Mouse (Mus musculus): ENCODE results near the gene Laptm4a. TPM values are rescaled to one million over a fixed set of nuclear protein-coding genes. Genes with fewer than 3 reads are reported as not detected.
"Not testable (repeated sequence)": the region's sequence is repeated elsewhere in the genome, so short reads cannot be mapped to it uniquely, and the experiment has no call there.

The Laptm4a gene
- total RNA-seq, 1 experiment from 2014 or later, result 115 TPM

DNA sequence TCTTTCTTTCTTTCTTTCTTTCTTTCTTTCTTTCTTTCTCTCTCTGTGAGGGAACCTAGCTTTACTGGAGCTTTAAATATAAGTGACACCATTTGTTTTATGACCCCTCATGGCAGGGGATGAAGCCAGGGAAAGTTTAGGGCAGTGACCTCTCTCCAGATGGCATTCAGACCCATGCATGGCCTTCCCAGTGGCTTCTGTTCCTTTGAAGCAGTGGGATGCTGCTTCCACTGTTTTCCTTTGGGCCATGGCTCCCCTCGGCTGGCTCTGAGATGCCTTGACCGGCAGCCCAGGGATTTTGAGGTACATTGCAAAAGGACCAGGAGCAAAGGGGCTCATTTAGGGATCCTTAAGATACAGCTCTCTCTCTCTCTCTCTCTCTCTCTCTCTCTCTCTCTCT is 19.5 kb upstream of the Laptm4a start:
- ATAC-seq (replicated peaks; ENCODE audit: low read depth, poor library complexity, severe bottlenecking), result no peak

DNA sequence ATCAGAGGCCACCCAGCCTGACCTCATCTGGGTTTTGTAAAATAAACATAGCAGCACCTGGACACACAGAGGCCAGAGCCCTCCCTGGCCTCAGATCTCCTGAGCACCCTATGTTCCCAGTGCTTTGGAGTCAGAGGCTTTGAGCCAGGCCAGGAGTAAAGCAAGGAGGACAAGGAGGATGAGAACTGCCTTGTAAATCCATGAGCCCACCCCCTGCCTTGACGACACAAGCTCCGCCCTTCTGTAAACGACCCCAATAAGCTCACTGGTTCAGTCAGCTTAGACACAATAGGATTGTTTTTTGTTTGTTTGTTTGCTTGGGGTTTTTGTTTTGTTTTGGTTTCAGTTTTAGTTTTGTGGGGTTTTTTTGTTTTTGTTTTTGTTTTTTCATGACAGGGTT is 19.0 kb upstream of the Laptm4a start:
- ATAC-seq (replicated peaks; ENCODE audit: low read depth, poor library complexity, severe bottlenecking), result no peak

DNA sequence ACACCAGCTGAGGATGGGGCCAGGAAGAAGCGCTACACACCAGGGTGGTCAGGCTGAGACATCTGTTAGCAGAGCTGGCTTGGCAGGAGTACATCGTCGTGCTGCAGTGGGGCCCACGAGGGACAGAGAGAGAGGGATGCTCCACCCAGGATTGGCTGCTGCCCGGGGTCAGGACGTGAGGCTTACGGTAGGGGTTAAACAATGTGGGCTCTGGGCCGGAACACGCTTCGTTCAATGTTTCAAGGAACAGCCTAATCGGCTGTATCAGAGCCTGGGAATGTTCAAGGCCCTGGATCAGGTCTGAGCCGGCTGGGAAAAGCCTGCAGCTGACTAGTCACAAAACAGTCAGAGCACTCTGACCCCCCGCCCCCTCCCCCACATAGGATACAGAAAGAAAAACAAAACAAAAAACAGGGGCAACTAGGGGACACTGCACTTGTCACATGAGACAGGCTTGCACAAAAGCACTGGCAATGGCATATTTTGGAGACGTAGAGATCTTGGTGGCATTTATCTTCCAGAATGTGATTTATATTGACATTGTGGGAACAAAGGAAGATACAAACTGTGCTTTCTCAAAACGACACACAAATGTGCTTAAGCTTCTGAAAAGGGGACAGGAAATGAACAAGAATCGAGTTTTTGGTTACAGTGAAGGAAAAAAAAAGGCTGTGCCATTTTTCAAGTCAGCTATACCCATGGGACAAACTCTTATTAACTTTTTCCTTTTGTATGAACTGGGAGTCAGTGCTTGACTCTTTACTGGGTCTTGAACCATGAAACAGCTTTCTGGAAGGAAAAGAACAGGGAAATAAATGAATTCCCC is 8.4 kb upstream of the Laptm4a start:
- ATAC-seq (replicated peaks; ENCODE audit: low read depth, poor library complexity, severe bottlenecking), result no peak

DNA sequence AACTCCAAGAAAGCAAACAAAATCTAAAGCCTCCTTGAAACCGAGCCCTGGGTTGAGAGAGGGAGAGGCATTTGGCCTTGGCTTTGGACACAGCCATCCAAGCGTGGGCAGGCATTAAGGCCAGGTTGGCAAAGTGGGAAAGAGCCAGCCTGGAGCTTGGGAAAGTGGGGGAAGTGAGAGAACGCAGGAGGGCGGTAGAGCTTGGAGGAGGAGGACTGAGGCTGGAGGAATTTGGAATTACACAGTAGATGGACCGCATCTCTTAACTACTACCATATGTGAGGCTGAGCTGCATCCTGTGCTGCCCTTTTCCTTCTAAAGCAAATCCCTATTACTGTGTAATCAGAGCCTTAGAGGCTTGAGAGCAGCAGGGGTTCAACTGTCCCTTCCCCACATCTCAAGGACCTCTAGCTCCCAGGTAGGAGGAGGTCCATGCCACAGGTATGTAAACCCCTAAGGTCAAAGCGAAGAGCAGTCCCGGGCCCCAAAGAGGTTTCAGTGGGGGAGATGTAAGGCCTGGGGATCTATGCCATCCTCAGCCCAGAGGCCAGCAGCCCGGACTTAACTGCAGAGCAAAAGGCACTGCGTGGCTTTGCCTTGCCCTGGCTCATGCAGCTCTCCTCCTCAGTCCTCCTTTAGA is 7.6 kb upstream of the Laptm4a start:
- no peak for ATAC-seq (replicated peaks; ENCODE audit: low read depth, poor library complexity, severe bottlenecking)

DNA sequence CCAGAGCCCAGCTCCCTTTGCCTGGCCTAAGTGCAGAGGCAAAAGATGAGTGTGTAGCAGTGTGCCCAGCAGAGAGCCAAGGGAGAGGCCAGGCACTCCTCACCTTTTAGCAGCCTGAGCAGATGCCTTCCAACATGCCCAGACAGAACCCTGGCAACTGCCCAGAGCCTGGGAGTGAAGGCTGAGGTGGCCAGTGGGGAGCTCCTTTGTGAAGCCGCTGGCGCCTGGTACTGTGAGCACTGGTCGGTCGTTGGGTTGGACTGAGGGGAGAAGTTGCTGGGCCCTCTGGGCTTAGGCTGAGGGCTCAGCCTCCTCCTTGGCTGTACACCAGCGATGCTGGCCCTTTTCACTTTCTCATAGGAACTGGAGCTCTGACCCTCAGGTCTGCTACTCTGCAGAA is 5.1 kb upstream of the Laptm4a start:
- no peak for ATAC-seq (replicated peaks; ENCODE audit: low read depth, poor library complexity, severe bottlenecking)

DNA sequence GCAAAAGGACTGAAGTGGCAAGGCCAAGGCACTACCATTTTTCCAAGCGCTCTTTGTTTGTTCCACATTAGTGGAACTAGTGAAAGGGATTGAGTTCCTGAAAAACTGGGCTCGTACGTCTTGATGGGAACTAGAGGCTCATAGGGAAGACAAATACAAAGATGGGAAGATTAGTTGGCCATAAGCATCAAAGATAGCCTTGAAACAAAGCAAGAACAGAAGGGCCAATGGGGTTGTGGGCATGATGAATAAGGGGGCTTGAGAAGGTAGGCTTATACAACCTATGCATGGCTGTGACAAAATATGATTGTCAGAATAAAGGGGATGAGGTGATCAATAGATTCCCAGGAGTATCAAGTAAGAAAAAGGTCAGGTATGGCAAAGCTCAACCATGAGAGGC is 2.2 kb upstream of the Laptm4a start:
- ATAC-seq (replicated peaks; ENCODE audit: low read depth, poor library complexity, severe bottlenecking), result no peak

DNA sequence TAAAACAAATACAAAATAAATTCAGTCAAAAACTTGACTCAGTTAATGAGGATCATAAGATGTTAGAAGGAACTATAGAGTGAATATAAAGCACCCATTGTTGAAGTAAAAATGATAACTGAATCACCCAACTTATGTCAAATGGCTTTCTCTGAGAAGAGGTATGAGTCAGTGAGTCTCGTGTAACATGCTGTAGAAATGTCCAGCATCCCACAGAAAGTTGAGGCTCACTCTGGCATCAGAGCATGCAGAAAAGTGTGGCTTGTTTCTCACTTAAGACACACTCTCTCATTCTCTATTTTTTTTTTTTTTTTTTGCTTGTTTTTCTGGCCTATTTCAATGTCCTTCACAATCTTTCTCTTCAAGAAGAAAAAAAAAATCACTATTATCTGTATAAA is 469 bp upstream of the Laptm4a start:
- ATAC-seq (replicated peaks; ENCODE audit: low read depth, poor library complexity, severe bottlenecking), result no peak

DNA sequence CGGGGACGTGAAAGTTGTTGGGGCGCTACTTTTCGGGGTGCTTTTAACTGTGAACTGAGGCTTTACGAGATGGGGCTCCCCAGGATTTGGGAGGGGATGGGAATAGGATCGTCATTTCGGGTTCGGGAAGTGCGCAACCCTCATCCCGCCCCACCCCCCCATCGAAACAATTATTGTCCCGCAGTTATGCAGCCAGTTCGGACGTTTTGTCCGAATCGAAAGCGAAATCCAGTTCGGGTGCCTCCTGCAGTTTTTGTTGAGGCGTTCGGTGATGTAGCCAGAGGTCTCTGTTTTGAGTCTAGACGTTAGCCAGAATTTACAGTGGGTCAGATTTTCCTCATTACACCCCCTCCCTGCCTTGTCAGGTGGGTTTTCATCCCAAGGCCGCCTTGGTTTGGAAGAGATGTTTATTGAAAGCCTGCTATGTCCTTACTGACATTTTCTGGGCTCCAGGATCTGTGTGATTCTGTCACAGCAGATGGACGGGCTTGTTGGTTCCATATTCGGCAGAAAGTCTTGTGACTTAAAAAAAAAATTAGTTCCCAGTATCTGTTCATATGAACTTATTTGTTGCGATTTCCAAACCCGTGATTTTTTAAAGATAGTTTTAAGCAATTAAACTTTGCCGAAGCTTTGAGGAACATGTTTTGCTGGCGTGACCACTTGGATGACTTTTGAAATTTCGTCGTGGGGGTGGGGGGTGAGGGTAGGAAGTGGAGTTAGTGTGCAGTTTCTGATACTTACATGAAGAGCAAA is 1.1 kb downstream of the Laptm4a start:
- ATAC-seq (replicated peaks; ENCODE audit: low read depth, poor library complexity, severe bottlenecking), result no peak

DNA sequence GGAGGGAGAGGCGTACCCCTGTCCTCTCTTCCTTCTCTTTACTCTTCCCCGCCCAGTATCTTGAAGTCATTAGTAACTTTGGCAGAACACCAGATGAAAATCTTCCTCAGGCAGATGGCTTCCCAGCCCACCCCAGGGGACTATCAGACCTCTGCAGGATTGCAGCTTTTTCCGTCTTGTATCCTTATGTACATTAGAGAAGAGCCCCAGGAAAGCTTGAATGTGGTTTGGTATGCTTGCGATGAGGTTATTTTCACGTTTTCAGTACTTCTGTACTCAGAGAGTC is 1.6 kb downstream of the Laptm4a start:
- peak; percentile 57 for ATAC-seq (replicated peaks; ENCODE audit: low read depth, poor library complexity, severe bottlenecking)

DNA sequence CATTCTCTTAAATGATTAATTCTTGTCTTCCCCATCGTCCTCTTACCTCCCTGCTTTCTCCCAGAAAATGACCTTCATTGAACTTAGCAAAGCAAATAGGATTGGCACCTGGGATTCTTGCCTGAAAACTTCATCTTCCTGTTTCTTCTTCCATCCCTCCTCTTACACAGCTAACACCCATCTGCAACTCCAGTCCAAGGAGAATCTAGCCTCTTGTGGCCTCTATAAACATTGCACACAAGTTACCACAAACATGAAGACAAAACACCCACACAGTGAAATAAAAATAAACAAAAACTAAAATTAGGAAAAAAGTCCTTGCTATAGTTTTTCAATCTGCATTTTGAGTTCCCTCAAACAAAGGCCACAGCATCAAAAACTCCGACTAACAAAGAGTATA is 2.1 kb downstream of the Laptm4a start:
- ATAC-seq (replicated peaks; ENCODE audit: low read depth, poor library complexity, severe bottlenecking), result no peak

DNA sequence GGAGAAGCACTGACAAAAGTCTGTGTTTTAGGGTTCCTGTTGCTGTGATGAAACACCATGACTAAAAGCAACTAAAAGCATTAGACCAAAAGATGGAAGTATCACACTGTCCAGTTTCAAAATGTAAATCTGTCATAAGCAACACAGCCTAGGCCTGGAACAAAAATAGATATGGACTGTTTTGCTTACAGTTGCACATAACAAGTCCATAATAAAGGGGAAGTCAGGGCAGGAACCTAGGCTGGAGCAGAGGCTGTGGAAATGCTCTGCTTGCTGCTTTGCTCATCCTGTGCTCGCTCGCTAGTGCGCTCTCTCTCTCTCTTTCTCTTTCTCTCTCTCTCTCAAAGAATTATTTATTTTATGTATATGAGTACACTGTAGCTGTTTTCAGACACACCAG is 6.2 kb downstream of the Laptm4a start:
- peak; percentile 67 for ATAC-seq (replicated peaks; ENCODE audit: low read depth, poor library complexity, severe bottlenecking)

DNA sequence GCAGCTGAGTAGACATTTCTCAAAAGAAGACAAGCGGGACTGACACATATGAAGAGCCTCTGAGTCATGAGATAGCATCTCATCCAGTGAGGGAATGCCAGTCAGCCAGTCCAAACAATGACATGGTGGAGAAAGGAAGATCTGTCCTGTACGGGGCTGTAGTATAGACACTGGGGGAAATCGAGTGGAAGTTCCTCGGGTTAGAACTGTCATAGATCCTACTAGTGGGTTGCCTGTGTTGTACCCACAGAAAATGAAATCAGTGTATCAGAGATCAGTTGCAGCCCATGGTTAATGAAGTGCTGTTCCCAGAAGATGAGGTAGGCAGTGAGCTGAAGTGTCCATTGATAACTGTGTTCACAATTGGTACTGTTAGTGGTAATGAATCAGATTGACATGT is 7.3 kb downstream of the Laptm4a start:
- no peak for ATAC-seq (replicated peaks; ENCODE audit: low read depth, poor library complexity, severe bottlenecking)

DNA sequence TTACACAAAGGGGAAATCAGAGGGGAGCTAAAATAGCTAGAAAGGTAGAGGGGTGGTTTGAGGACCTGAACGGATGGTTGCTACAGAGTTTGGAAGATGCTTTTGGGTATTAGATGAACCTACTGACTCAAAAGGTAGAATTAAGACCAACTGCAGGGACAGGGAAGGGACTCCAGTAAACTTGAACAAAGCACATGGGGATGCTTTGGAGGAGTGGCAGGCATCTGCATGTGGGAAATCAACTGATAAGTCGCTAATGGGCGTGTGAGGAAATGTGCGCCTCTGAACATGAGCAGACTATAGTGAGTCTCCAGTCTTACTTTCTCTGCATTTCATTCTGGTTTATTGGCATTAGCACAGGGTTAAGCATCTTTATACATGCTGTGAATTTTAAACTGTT is 9.6 kb downstream of the Laptm4a start:
- no peak for ATAC-seq (replicated peaks; ENCODE audit: low read depth, poor library complexity, severe bottlenecking)

DNA sequence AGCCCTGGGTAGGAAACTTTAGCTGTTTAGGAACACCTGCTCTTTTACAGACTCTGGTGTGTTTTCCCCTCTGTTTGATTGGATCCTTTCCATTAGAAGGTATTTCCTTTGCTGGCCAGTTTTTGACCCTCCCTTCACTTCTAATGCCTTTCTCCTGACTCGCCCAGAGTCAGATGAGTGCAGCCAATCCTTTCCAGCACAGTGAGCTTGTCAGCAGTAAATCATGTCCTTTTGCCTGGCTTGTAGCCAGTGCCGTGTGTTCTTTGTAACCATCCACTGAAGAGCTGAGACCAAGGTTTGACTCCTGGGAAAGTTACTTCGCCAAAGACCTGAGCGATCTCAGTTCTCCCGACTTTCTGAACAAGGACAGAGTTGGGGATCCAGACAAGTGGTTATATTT is 13.9 kb downstream of the Laptm4a start:
- ATAC-seq (replicated peaks; ENCODE audit: low read depth, poor library complexity, severe bottlenecking), result no peak

DNA sequence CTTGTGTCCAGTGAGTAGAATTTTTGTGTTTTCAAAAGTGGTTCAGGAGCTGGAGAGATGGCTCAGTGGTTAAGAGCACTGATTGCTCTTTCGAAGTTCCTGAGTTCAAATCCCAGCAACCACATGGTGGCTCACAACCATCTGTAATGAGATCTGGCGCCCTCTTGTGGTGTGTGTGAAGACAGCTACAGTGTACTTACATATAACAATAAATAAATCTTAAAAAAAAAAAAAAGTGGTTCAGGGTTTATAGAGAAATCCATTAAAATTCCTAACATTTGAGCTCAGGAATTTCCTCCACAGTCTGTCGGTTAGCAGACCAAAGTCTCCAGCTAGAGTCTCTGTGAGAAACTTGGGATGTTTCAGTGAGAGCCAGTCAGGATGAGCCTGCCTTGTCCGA is 14.7 kb downstream of the Laptm4a start:
- not testable (repeated sequence) for ATAC-seq (replicated peaks; ENCODE audit: low read depth, poor library complexity, severe bottlenecking)

DNA sequence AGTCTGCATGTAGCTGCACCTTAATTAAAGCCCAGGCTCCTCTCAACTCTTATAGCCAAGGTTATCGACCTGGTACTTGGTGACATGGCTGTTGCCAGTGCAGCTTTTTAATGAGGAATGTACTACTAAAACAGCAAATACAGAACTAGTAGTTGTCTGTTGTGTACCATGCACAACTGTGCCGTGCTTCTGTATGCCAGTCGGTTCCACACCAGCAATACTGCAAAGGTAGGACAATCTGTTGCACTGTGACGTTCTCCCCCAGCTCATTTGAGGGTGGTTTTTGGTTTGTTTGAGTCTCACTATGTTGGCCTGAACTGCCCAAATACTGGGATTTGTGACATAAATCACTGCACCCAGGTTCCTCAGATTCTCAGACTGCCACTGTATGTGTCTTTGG is 18.0 kb downstream of the Laptm4a start:
- ATAC-seq (replicated peaks; ENCODE audit: low read depth, poor library complexity, severe bottlenecking), result no peak

DNA sequence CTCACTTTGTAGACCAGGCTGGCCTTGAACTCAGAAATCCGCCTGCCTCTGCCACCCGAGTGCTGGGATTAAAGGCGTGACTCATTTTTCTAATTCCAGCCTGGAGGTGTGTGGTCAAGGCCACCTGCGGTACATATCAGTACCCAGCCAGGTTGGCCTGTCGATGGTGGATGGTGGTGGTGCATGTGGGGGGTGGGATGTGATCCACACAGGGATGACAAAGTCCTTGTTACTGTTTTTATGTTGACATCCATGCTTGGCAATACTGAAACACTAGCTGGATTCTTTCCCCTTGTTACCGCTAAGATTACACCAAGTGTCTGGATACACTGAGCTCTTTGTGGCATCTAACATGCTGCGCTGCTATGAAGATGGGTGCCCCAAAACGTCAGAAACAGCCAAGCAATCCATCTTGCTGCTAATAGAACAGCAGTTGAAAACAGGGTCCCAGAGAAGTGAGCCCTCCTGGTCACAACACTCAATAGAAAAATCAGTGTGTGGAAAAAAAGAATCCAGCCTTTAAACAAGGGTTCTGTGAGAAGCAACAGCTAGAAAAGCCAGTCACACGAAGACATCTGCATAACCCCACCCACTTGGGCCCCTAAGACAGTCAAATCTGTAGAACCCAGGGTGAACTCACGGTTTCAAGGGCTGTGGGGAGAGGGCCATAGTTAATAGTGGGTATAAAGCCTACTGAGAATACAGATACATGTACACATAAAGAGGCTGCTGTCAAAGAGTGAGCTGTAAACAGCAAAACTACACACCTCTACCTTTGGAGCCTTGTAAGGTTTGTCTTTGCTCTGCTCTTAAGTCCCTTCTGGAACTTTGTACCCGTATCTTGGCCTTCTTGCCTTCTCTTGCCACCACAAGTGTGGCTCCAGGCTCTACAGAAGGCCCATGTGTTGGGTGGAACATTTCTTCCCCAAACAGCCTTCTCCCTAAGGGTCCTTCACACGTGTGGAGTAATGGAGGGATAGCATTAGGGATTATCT is 18.8 kb downstream of the Laptm4a start:
- ATAC-seq (replicated peaks; ENCODE audit: low read depth, poor library complexity, severe bottlenecking), result no peak

DNA sequence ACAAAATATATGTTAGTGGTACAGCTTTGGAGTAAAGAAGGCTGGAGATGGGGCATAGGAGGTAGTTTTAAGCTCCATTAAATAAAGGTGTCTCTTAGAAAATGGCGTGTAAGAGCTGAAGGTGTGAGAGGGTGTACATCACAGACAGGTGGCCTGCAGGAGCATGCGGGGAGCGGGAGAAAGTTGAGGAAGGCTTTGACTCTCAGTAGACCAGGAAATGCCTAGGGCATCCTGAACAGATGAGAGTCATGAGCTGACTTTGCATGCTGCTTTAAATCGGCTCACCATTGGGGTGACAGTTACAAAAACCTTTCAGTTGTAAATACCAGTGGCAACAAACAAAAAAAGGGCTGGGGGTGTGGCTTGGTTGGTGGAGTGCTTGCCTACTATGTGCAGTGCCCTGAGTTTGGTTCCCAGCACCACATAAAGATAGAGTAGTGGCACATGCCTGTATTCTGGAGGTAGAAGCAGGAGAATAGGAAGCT is 19.7 kb downstream of the Laptm4a start:
- ATAC-seq (replicated peaks; ENCODE audit: low read depth, poor library complexity, severe bottlenecking), result no peak

DNA sequence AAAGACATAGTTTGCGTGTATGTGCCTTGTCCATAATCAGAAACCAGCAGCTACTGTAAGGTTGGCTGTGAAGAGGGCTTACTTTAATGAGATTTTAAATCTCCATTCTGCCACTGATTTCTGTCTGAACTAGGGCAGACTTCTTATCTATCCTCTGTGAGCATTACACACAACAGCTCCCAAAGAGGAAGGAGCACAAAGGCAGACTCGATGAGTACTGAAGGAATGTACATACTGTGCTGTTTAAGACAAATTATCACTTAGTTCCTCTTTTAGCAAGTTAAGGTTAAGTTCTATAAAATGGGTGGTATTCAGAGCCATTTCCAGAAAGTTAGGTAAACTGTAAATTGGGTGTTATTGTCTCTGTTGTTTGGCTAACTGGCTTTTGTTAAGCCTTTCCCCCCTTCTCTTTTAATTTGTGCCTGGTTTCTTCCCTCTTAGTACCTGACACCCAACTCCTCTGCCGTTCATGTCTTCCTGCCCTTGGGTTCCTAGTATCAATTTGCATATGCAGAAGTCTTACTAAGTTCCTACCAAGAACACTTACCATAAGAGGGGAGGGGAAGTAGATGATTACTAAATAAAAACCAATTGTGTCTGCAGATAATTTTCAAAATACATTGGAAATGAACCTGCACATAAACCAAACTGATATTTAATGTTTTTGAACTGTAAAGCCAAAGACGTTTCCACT is 20.4 kb downstream of the Laptm4a start:
- peak; percentile 83 for ATAC-seq (replicated peaks; ENCODE audit: low read depth, poor library complexity, severe bottlenecking)
